Mouse (Mus musculus) limb, embryonic 14.5 days (tissue): ENCODE data around the gene Pxn. TPM values are rescaled to one million over a fixed set of nuclear protein-coding genes. Genes with fewer than 3 reads are reported as not detected.
A peak's percentile ranks its signal among the peaks of the same experiment; 100 is the strongest.

ENCODE experiments used
- ATAC-seq: fragments of 200-750 bp; cut with Nextera tagmentation; 2 replicates; pipeline ENCODE4 v1.8.0; 2017; ENCODE audit warnings: low read depth, moderate number of reproducible peaks, moderate TSS enrichment; ENCODE audit not compliant: low FRiP score
- DNase-seq: peaks from one replicate; pipeline ENCODE4 v3.0.0-alpha.2; 2015; ENCODE audit warnings: low spot score
- H3K27ac ChIP-seq: fragments of 300-500 bp; sonication (generic); replicated peaks from 2 replicates; pipeline ENCODE4 v1.5.1; 2014; ENCODE audit warnings: low read depth, mild to moderate bottlenecking, low read length, moderate library complexity, mixed read lengths
- H3K27me3 ChIP-seq: fragments of 300-500 bp; sonication (generic); 2 replicates; pipeline ENCODE4 v1.6.1; 2014; ENCODE audit warnings: low read length, mixed read lengths; ENCODE audit not compliant: control insufficient read depth, insufficient read depth
- H3K36me3 ChIP-seq: fragments of 300-500 bp; sonication (generic); 2 replicates; pipeline ENCODE4 v1.6.1; 2014; ENCODE audit warnings: mild to moderate bottlenecking, low read length, moderate library complexity, mixed read lengths; ENCODE audit not compliant: control insufficient read depth, insufficient read depth
- H3K4me1 ChIP-seq: fragments of 300-500 bp; sonication (generic); 2 replicates; pipeline ENCODE4 v1.6.1; 2014; ENCODE audit warnings: antibody characterized with exemption, low read length, mixed read lengths; ENCODE audit not compliant: control insufficient read depth, insufficient read depth
- H3K4me2 ChIP-seq: fragments of 300-500 bp; sonication (generic); replicated peaks from 2 replicates; pipeline ENCODE4 v1.6.1; 2014; ENCODE audit warnings: low read depth, mild to moderate bottlenecking, low read length, moderate library complexity; ENCODE audit not compliant: severe bottlenecking
- H3K4me3 ChIP-seq: fragments of 300-500 bp; sonication (generic); replicated peaks from 2 replicates; pipeline ENCODE4 v1.5.1; 2014; ENCODE audit warnings: low read length
- H3K9ac ChIP-seq: fragments of 300-500 bp; sonication (generic); 2 replicates; pipeline ENCODE4 v1.6.1; 2014; ENCODE audit warnings: mild to moderate bottlenecking, low read depth, low read length, moderate library complexity; ENCODE audit not compliant: severe bottlenecking
- H3K9me3 ChIP-seq: fragments of 300-500 bp; sonication (generic); 2 replicates; pipeline ENCODE4 v1.6.1; 2016; ENCODE audit warnings: low read length; ENCODE audit not compliant: control insufficient read depth
- POLR2A ChIP-seq: fragments of 200-500 bp; IDR thresholded peaks from 2 replicates; pipeline ENCODE4 v1.8.0; 2012; ENCODE audit warnings: inconsistent platforms, mild to moderate bottlenecking, moderate library complexity, borderline replicate concordance; ENCODE audit not compliant: insufficient read depth, insufficient read length; ENCODE audit errors: extremely low read depth
- WGBS: fragments of 180-500 bp; shearing (Covaris S2); extraction: QIAGEN DNeasy Blood & Tissue Kit; methylation state at CpG from one replicate; pipeline ENCODE4 v1.1.7; 2014; 5-methylcytosine and 5-hydroxymethylcytosine counted together
- polyA plus RNA-seq, 2 experiments: library from polyadenylated mRNA; depleted of rRNA in 1 of 2; stranded (reverse) in 1 of 2; unstranded in 1 of 2; fragments of >200 nt; fragmentation: Nextera tagmentation in 1 of 2; extraction: Ambion mirVana in 1 of 2; gene quantifications; 2 replicates each; pipeline versions ENCODE4 v1.2.1 to v1.2.3; 2012 to 2014

Pxn gene
- polyA plus RNA-seq, 2 experiments: 25.0 to 119 TPM

GRCm38 (mm10) chr5:115470766-115471531 is 35.5 kb upstream of the Pxn start:
- H3K9ac ChIP-seq: no peak overlapping the region
- ATAC-seq: no peak; the same call in 1 of the 2 replicates
- no peak overlapping the region for H3K4me3 ChIP-seq
- peaks cover 2% of the 10 kb centered on the region; the same call in 1 of the 2 replicates for H3K4me1 ChIP-seq
- H3K4me2 ChIP-seq: no peak overlapping the region
- no peak overlapping the region for H3K27ac ChIP-seq
- H3K36me3 ChIP-seq: no peaks in the 10 kb centered on the region
- H3K9me3 ChIP-seq: no peaks in the 10 kb centered on the region
- 40% methylated on average over 20 of the region's 20 CpGs for WGBS
- DNase-seq: peak; percentile 67
- no peak for TF ChIP-seq POLR2A
- H3K27me3 ChIP-seq: no peaks in the 10 kb centered on the region

GRCm38 (mm10) chr5:115473191-115473590 is 33.3 kb upstream of the Pxn start:
- Histone ChIP-seq H3K27ac (no peak overlapping the region), H3K4me3 (no peak overlapping the region), H3K27me3 (no peaks in the 10 kb centered on the region), H3K9ac (no peak overlapping the region), H3K4me1 (peaks cover 6% of the 10 kb centered on the region; the same call in 1 of the 2 replicates), H3K9me3 (no peaks in the 10 kb centered on the region), H3K36me3 (peaks cover 7% of the 10 kb centered on the region; the same call in 1 of the 2 replicates), H3K4me2 (no peak overlapping the region)
- ATAC-seq (no peak), DNase-seq (no peak)
- WGBS: 76% methylated on average over 10 of the region's 10 CpGs
- no peak for TF ChIP-seq POLR2A

- TF ChIP-seq POLR2A: no peak
- 69% methylated on average over 22 of the region's 22 CpGs for WGBS
- ATAC-seq (no peak), DNase-seq (no peak)
- Histone ChIP-seq H3K27ac (no peak overlapping the region), H3K4me3 (no peak overlapping the region), H3K27me3 (no peaks in the 10 kb centered on the region), H3K4me1 (peaks cover 6% of the 10 kb centered on the region; the same call in 1 of the 2 replicates), H3K9ac (no peak overlapping the region), H3K36me3 (peaks cover 7% of the 10 kb centered on the region; the same call in 1 of the 2 replicates), H3K4me2 (no peak overlapping the region), H3K9me3 (no peaks in the 10 kb centered on the region)
Observed at GRCm38 (mm10) chr5:115474174-115474828, 32.2 kb upstream of the Pxn start.

- DNase-seq (peak; percentile 68), ATAC-seq (peak; percentile 85)
- WGBS: 13% methylated on average over 21 of the region's 22 CpGs
- peak overlapping the region; percentile 38 for H3K4me3 ChIP-seq
- peaks cover 11% of the 10 kb centered on the region for H3K4me1 ChIP-seq
- peak overlapping the region; percentile 38; the same call in 1 of the 2 replicates for H3K27ac ChIP-seq
- H3K27me3 ChIP-seq: no peaks in the 10 kb centered on the region
- H3K9ac ChIP-seq: peak overlapping the region; percentile 55
- TF ChIP-seq POLR2A: no peak
- no peaks in the 10 kb centered on the region for H3K9me3 ChIP-seq
- H3K36me3 ChIP-seq: peaks cover 13% of the 10 kb centered on the region; the same call in 1 of the 2 replicates
- peak overlapping the region; percentile 50 for H3K4me2 ChIP-seq
Observed at GRCm38 (mm10) chr5:115475337-115476106, 31.0 kb upstream of the Pxn start.
